Mouse (Mus musculus): Measurements from ENCODE around the gene Hdac10. TPM values are rescaled to one million over a fixed set of nuclear protein-coding genes. Genes with fewer than 3 reads are reported as not detected.

The Hdac10 gene
- total and polyA plus RNA-seq, 3 experiments = 23.3 to 26.6 TPM; not detected in 1

- H3K27me3 ChIP-seq (ENCODE audit: control insufficient read depth in 1 of 2, insufficient read depth in 2 of 2, low read length in 2 of 2) = peaks cover 0 to 1% of the 10 kb centered on the region in 2 experiments; a peak in 1 of 4 replicates
- DNase-seq (ENCODE audit: low read depth, low spot score) = peak; percentile 69
- no peaks in the 10 kb centered on the region for H3K4me1 ChIP-seq (ENCODE audit: control insufficient read depth in 1 of 2, insufficient read depth in 2 of 2, low read length in 2 of 2)
- H3K27ac ChIP-seq (ENCODE audit: control insufficient read depth, low read depth, low read length) = no peak overlapping the region
- no peak overlapping the region for H3K4me3 ChIP-seq (ENCODE audit: control insufficient read depth in 1 of 2, insufficient read depth in 1 of 2, low read depth in 2 of 2, low read length in 2 of 2)
- no peaks in the 10 kb centered on the region for H3K9me3 ChIP-seq (replicated peaks; ENCODE audit: insufficient read depth, low read length)
- no peaks in the 10 kb centered on the region for H3K36me3 ChIP-seq (ENCODE audit: control insufficient read depth in 1 of 2, insufficient read depth in 2 of 2, low read length in 2 of 2)
- TF ChIP-seq MXI1 (IDR thresholded peaks at IDR 0.05; ENCODE audit: low read depth, low read length) = peak; percentile 70
- TF ChIP-seq SIN3A (IDR thresholded peaks at IDR 0.05; ENCODE audit: low read length) = peak; percentile 65
- TF ChIP-seq MEF2A (IDR thresholded peaks at IDR 0.05; ENCODE audit: extremely low read depth, insufficient replicate concordance, low read depth, low read length, poor library complexity, severe bottlenecking) = no peak
- no peaks in the 10 kb centered on the region for H3K79me2 ChIP-seq (ENCODE audit: control insufficient read depth, insufficient read depth, low read length, poor library complexity)
- H3K9ac ChIP-seq (ENCODE audit: control insufficient read depth, low read depth, low read length, poor library complexity, severe bottlenecking) = no peak overlapping the region
These were observed 21.5 kb upstream of the Hdac10 start for GRCm38 (mm10) chr15:89150041-89150390.

DNA sequence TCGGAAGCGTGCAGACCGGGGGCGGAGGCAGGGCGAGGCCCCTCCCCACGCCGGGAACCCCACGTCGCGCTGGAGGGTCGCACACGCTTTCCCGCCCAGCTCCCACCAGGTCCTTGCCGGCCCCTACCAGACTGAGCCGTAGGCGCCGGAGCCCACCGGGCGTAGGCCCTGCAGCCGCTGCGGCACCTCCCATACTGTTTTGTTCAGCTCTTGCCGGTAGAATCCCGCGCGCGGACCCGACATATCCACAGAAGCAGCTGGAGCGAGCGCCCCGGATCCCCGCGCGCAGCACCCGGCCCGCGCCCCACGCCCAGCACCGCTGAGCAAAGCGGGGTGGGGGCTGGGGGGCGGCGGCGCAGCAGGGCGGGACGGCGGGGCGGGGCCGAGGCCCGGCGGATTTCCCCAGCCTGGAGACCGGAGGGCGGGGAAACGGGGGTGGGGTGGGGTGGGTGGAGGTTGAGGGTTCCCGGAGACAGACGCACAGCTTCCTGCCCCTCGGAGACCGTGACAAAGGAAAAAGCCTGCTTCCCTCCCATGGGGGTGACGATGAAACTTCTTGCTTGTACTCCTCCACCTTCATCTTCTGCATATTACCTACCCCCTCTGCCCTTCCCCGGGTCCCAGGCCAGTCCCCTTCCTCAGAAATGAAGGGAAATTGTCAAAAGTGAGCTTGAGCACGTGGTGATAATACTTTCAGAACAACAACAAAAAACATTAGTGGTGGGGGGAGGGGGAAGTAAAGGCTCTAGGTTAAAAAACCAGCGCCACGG lies 21.0 kb upstream of the Hdac10 start, which contains the start of gene Mapk11:
TSS of gene Mapk11 (minus strand) at position 358 of the 770 bp plus-strand sequence.
- H3K9ac ChIP-seq (ENCODE audit: control insufficient read depth, low read depth, low read length, poor library complexity, severe bottlenecking) = no peak within 1 kb of the TSS; the same call in 1 of the 2 replicates
- H3K9me3 ChIP-seq (replicated peaks; ENCODE audit: insufficient read depth, low read length) = no peaks in the 10 kb centered on the region
- H3K4me1 ChIP-seq (ENCODE audit: control insufficient read depth in 1 of 2, insufficient read depth in 2 of 2, low read length in 2 of 2) = no peaks in the 10 kb centered on the region
- H3K36me3 ChIP-seq (ENCODE audit: control insufficient read depth in 1 of 2, insufficient read depth in 2 of 2, low read length in 2 of 2) = no peaks in the 10 kb centered on the region
- H3K4me3 ChIP-seq (ENCODE audit: control insufficient read depth in 1 of 2, insufficient read depth in 1 of 2, low read depth in 2 of 2, low read length in 2 of 2) = peak within 1 kb of the TSS in 1 of 2 experiments; percentile 25; a peak in 1 of 4 replicates
- TF ChIP-seq TCF12 (IDR thresholded peaks at IDR 0.05; ENCODE audit: low read depth, low read length) = no peak
- TF ChIP-seq GATA1 (IDR thresholded peaks at IDR 0.05; ENCODE audit: low read depth, low read length) = no peak
- TF ChIP-seq TBP (IDR thresholded peaks at IDR 0.05; ENCODE audit: low read depth, low read length) = no peak
- TF ChIP-seq ZKSCAN1 (IDR thresholded peaks at IDR 0.05; ENCODE audit: low read depth, low read length) = no peak
- no peak for TF ChIP-seq RAD21 (IDR thresholded peaks at IDR 0.05; ENCODE audit: low read depth, low read length)
- no peak for TF ChIP-seq MAZ (IDR thresholded peaks at IDR 0.05; ENCODE audit: low read depth, low read length)
- TF ChIP-seq NELFE (IDR thresholded peaks at IDR 0.05; ENCODE audit: low read depth, low read length) = no peak
- TF ChIP-seq CTCF (IDR thresholded peaks at IDR 0.05 in 2 of 3, conservative IDR thresholded peaks at IDR 0.05 in 1 of 3; ENCODE audit: control insufficient read depth in 1 of 3, insufficient read depth in 1 of 3, low read depth in 2 of 3, low read length in 3 of 3, poor library complexity in 1 of 3, severe bottlenecking in 1 of 3) = no peak
- TF ChIP-seq HCFC1 (IDR thresholded peaks at IDR 0.05; ENCODE audit: low read depth, low read length) = no peak
- 0 out of 4 replicates have a peak, but pooled peaks cover 0 to 1% of the 10 kb centered on the region in 2 experiments for H3K27me3 ChIP-seq (ENCODE audit: control insufficient read depth in 1 of 2, insufficient read depth in 2 of 2, low read length in 2 of 2)
- no peak within 1 kb of the TSS for H3K27ac ChIP-seq (ENCODE audit: control insufficient read depth, low read depth, low read length)
- DNase-seq (ENCODE audit: low read depth, low spot score) = no peak
- no peaks in the 10 kb centered on the region for H3K79me2 ChIP-seq (ENCODE audit: control insufficient read depth, insufficient read depth, low read length, poor library complexity)
